Mouse (Mus musculus): ENCODE results near the gene Ccdc12.
A peak's percentile ranks its signal among the peaks of the same experiment; 100 is the strongest.
"Not testable (repeated sequence)": the region's sequence is repeated elsewhere in the genome, so short reads cannot be mapped to it uniquely, and the experiment has no call there.

Ccdc12 gene

GRCm38 (mm10) chr9:110672462-110673106 is 16.3 kb downstream of the Ccdc12 start:
- DNase-seq (ENCODE audit: inconsistent age in 2 of 2, low spot score in 1 of 2) = peak in 1 of 2 experiments; percentile 72

- DNase-seq (ENCODE audit: inconsistent age in 2 of 2, low spot score in 1 of 2) = no peak
Measured at GRCm38 (mm10) chr9:110673107-110673752, 16.9 kb downstream of the Ccdc12 start.

- DNase-seq (ENCODE audit: inconsistent age in 2 of 2, low spot score in 1 of 2) = peak in 1 of 2 experiments; percentile 46
Measured at GRCm38 (mm10) chr9:110676492-110676911, 20.2 kb downstream of the Ccdc12 start.

- no peak for DNase-seq (ENCODE audit: inconsistent age in 2 of 2, low spot score in 1 of 2)
Measured at GRCm38 (mm10) chr9:110678886-110679285, 22.6 kb downstream of the Ccdc12 start.

- no peak for DNase-seq (ENCODE audit: inconsistent age in 2 of 2, low spot score in 1 of 2)
Measured at GRCm38 (mm10) chr9:110680736-110681507, 24.6 kb downstream of the Ccdc12 start.

- peak in 1 of 2 experiments; percentile 78 for DNase-seq (ENCODE audit: inconsistent age in 2 of 2, low spot score in 1 of 2)
Measured at GRCm38 (mm10) chr9:110681817-110682216, 25.5 kb downstream of the Ccdc12 start.

GRCm38 (mm10) chr9:110682255-110682654 is 26.0 kb downstream of the Ccdc12 start:
- DNase-seq (ENCODE audit: inconsistent age in 2 of 2, low spot score in 1 of 2) = peak; percentile 52 to 73

GRCm38 (mm10) chr9:110682697-110683096 is 26.4 kb downstream of the Ccdc12 start:
- not testable (repeated sequence) for DNase-seq (ENCODE audit: inconsistent age in 2 of 2, low spot score in 1 of 2)

GRCm38 (mm10) chr9:110683574-110684099 is 27.3 kb downstream of the Ccdc12 start:
- no peak for DNase-seq (ENCODE audit: inconsistent age in 2 of 2, low spot score in 1 of 2)

GRCm38 (mm10) chr9:110684100-110684831 is 28.0 kb downstream of the Ccdc12 start:
- peak; percentile 81 to 84 for DNase-seq (ENCODE audit: inconsistent age in 2 of 2, low spot score in 1 of 2)

- DNase-seq (ENCODE audit: inconsistent age in 2 of 2, low spot score in 1 of 2) = peak; percentile 72 to 89
Measured at GRCm38 (mm10) chr9:110685187-110685586, 28.9 kb downstream of the Ccdc12 start.

- DNase-seq (ENCODE audit: inconsistent age in 2 of 2, low spot score in 1 of 2) = peak; percentile 71 to 84
Measured at GRCm38 (mm10) chr9:110685591-110685990, 29.3 kb downstream of the Ccdc12 start.

- no peak for DNase-seq (ENCODE audit: inconsistent age in 2 of 2, low spot score in 1 of 2)
Measured at GRCm38 (mm10) chr9:110686472-110686871, 30.2 kb downstream of the Ccdc12 start.

- no peak for DNase-seq (ENCODE audit: inconsistent age in 2 of 2, low spot score in 1 of 2)
Measured at GRCm38 (mm10) chr9:110687061-110687460, 30.8 kb downstream of the Ccdc12 start.

- DNase-seq (ENCODE audit: inconsistent age in 2 of 2, low spot score in 1 of 2) = peak in 1 of 2 experiments; percentile 53
Measured at GRCm38 (mm10) chr9:110687846-110688245, 31.5 kb downstream of the Ccdc12 start.

GRCm38 (mm10) chr9:110689261-110689779 is 33.0 kb downstream of the Ccdc12 start:
- no peak for DNase-seq (ENCODE audit: inconsistent age in 2 of 2, low spot score in 1 of 2)

GRCm38 (mm10) chr9:110695165-110695755 is 39.0 kb downstream of the Ccdc12 start:
- DNase-seq (ENCODE audit: inconsistent age in 2 of 2, low spot score in 1 of 2) = no peak

- DNase-seq (ENCODE audit: inconsistent age in 2 of 2, low spot score in 1 of 2) = no peak
Measured at GRCm38 (mm10) chr9:110696427-110696826, 40.1 kb downstream of the Ccdc12 start.

GRCm38 (mm10) chr9:110697465-110697864 is 41.2 kb downstream of the Ccdc12 start:
- no peak for DNase-seq (ENCODE audit: inconsistent age in 2 of 2, low spot score in 1 of 2)

GRCm38 (mm10) chr9:110699574-110699973 is 43.3 kb downstream of the Ccdc12 start:
- DNase-seq (ENCODE audit: inconsistent age in 2 of 2, low spot score in 1 of 2) = no peak

Measured in adrenal gland, adult (tissue).